Mouse (Mus musculus): ENCODE measurements at regions not wholly inside any gene's neighbourhood (a gene's known extent, or its start where the extent isn't known, plus 50 kb on each side); places are given as distances from the start of the nearest gene placed in this dataset.

GRCm38 (mm10) chr2:19145881-19146280 lies 53.2 kb upstream of the Armc3 start:
- intact Hi-C loops (cut with DNase I), result no loop called here
- DNase-seq (ENCODE audit: low spot score in 2 of 2), result peak in 1 of 2 experiments; percentile 27

DNA sequence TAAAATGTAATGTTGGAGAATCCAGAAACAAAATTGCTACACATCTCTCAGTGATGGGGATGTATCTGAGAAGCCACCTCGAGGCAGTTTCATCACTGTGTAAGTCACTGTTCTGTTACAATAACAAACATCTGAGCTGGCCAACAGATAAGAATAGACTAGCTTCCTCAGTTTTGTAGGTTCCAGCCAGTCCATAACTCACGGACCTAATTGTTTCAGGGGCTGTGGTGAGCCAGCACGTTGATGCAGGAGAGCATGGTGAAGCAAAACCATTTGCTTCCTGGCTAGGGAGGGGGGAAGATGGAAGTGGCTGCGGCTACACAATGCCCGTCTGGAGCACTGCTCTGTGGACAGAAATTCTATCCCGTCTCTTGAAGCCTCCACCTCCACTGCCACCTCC lies 52.8 kb upstream of the Armc3 start:
- DNase-seq (ENCODE audit: low spot score in 2 of 2), result no peak
- intact Hi-C loops (cut with DNase I), result no loop called here

DNA sequence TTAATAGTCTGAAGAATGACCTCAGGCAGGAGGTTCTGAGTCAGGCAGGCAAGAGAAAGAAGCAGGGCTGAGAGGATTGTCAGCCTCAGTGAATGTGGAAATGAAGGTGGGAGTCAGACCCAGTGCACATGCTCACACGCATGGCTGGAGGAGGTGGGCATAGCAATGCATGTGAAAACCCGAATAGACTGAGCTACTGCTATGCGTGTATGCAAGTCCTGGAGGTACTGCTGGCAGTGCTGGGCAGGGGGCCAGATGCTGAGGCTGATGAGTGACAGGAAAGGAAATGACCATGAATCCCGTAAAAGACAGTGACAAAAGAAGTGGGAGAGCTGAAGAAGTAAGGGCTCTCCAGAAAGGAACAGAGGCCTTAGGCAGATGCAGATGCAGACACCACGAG lies 50.3 kb upstream of the Armc3 start:
- peak in 1 of 2 experiments; percentile 12 for DNase-seq (ENCODE audit: low spot score in 2 of 2)
- intact Hi-C loops (cut with DNase I), result no loop called here
